Mouse (Mus musculus): Measurements from ENCODE around the gene Ptprt. TPM values are rescaled to one million over a fixed set of nuclear protein-coding genes. Genes with fewer than 3 reads are reported as not detected.
"Not testable (repeated sequence)": the region's sequence is repeated elsewhere in the genome, so short reads cannot be mapped to it uniquely, and the experiment has no call there.

Gene Ptprt
- polyA plus RNA-seq, 1 experiment from 2014 or later: 2.4 TPM

- no peaks in the 10 kb centered on the region for H3K27me3 ChIP-seq (ENCODE audit: control insufficient read depth, insufficient read depth, low read length)
- no peaks in the 10 kb centered on the region for H3K36me3 ChIP-seq (ENCODE audit: control insufficient read depth, insufficient read depth, low read length)
- H3K4me1 ChIP-seq (ENCODE audit: control insufficient read depth, insufficient read depth, low read length): no peaks in the 10 kb centered on the region
- H3K9me3 ChIP-seq (ENCODE audit: control insufficient read depth, low read length): no peaks in the 10 kb centered on the region
- no peak overlapping the region for H3K4me2 ChIP-seq (ENCODE audit: low read depth, severe bottlenecking)
- H3K9ac ChIP-seq (ENCODE audit: low read length): no peak overlapping the region
- H3K27ac ChIP-seq (replicated peaks; ENCODE audit: low read depth, low read length): no peak overlapping the region
- no peak overlapping the region for H3K4me3 ChIP-seq (ENCODE audit: low read depth, low read length)
- DNase-seq (ENCODE audit: low spot score) (no peak), ATAC-seq (ENCODE audit: insufficient number of reproducible peaks, low FRiP score, low TSS enrichment, low read depth) (no peak)
- 89% methylated on average over 7 of the region's 7 CpGs for WGBS
These were observed 1126.8 kb downstream of the Ptprt start for GRCm38 (mm10) chr2:161534151-161534550.

- Histone ChIP-seq H3K4me3 (ENCODE audit: low read depth, low read length) (no peak overlapping the region), H3K27me3 (ENCODE audit: control insufficient read depth, insufficient read depth, low read length) (no peaks in the 10 kb centered on the region), H3K9me3 (ENCODE audit: control insufficient read depth, low read length) (no peaks in the 10 kb centered on the region), H3K27ac (replicated peaks; ENCODE audit: low read depth, low read length) (no peak overlapping the region), H3K9ac (ENCODE audit: low read length) (no peak overlapping the region), H3K4me2 (ENCODE audit: low read depth, severe bottlenecking) (no peak overlapping the region), H3K4me1 (ENCODE audit: control insufficient read depth, insufficient read depth, low read length) (no peaks in the 10 kb centered on the region), H3K36me3 (ENCODE audit: control insufficient read depth, insufficient read depth, low read length) (no peaks in the 10 kb centered on the region)
- WGBS: 79% methylated on average over 1 of the region's 1 CpGs
- ATAC-seq (ENCODE audit: insufficient number of reproducible peaks, low FRiP score, low TSS enrichment, low read depth): no peak
- DNase-seq (ENCODE audit: low spot score): no peak
These were observed 1133.8 kb downstream of the Ptprt start for GRCm38 (mm10) chr2:161527192-161527591.

GRCm38 (mm10) chr2:161519671-161520070 is 1141.3 kb downstream of the Ptprt start:
- no peak for ATAC-seq (ENCODE audit: insufficient number of reproducible peaks, low FRiP score, low TSS enrichment, low read depth)
- no peak for DNase-seq (ENCODE audit: low spot score)
- no peaks in the 10 kb centered on the region for H3K4me1 ChIP-seq (ENCODE audit: control insufficient read depth, insufficient read depth, low read length)
- H3K4me3 ChIP-seq (ENCODE audit: low read depth, low read length): no peak overlapping the region
- WGBS: 78% methylated on average over 2 of the region's 2 CpGs
- H3K36me3 ChIP-seq (ENCODE audit: control insufficient read depth, insufficient read depth, low read length): no peaks in the 10 kb centered on the region
- H3K9ac ChIP-seq (ENCODE audit: low read length): no peak overlapping the region
- H3K4me2 ChIP-seq (ENCODE audit: low read depth, severe bottlenecking): no peak overlapping the region
- no peaks in the 10 kb centered on the region for H3K9me3 ChIP-seq (ENCODE audit: control insufficient read depth, low read length)
- no peak overlapping the region for H3K27ac ChIP-seq (replicated peaks; ENCODE audit: low read depth, low read length)
- H3K27me3 ChIP-seq (ENCODE audit: control insufficient read depth, insufficient read depth, low read length): no peaks in the 10 kb centered on the region

- Histone ChIP-seq H3K4me3 (ENCODE audit: low read depth, low read length) (no peak overlapping the region), H3K27me3 (ENCODE audit: control insufficient read depth, insufficient read depth, low read length) (no peaks in the 10 kb centered on the region), H3K4me2 (ENCODE audit: low read depth, severe bottlenecking) (no peak overlapping the region), H3K27ac (replicated peaks; ENCODE audit: low read depth, low read length) (no peak overlapping the region), H3K9me3 (ENCODE audit: control insufficient read depth, low read length) (no peaks in the 10 kb centered on the region), H3K4me1 (ENCODE audit: control insufficient read depth, insufficient read depth, low read length) (no peaks in the 10 kb centered on the region), H3K9ac (ENCODE audit: low read length) (no peak overlapping the region), H3K36me3 (ENCODE audit: control insufficient read depth, insufficient read depth, low read length) (no peaks in the 10 kb centered on the region)
- no peak for DNase-seq (ENCODE audit: low spot score)
- ATAC-seq (ENCODE audit: insufficient number of reproducible peaks, low FRiP score, low TSS enrichment, low read depth): no peak
- whole genome bisulfite sequencing: 73% methylated on average over 5 of the region's 5 CpGs
These were observed 1144.0 kb downstream of the Ptprt start for GRCm38 (mm10) chr2:161516921-161517320.

GRCm38 (mm10) chr2:161513256-161513655 is 1147.7 kb downstream of the Ptprt start:
- H3K4me3 ChIP-seq (ENCODE audit: low read depth, low read length): no peak overlapping the region
- DNase-seq (ENCODE audit: low spot score) (no peak), ATAC-seq (ENCODE audit: insufficient number of reproducible peaks, low FRiP score, low TSS enrichment, low read depth) (no peak)
- H3K36me3 ChIP-seq (ENCODE audit: control insufficient read depth, insufficient read depth, low read length): no peaks in the 10 kb centered on the region
- no peak overlapping the region for H3K27ac ChIP-seq (replicated peaks; ENCODE audit: low read depth, low read length)
- no peaks in the 10 kb centered on the region for H3K27me3 ChIP-seq (ENCODE audit: control insufficient read depth, insufficient read depth, low read length)
- no peak overlapping the region for H3K9ac ChIP-seq (ENCODE audit: low read length)
- 93% methylated on average over 1 of the region's 1 CpGs for WGBS
- H3K9me3 ChIP-seq (ENCODE audit: control insufficient read depth, low read length): no peaks in the 10 kb centered on the region
- no peak overlapping the region for H3K4me2 ChIP-seq (ENCODE audit: low read depth, severe bottlenecking)
- no peaks in the 10 kb centered on the region for H3K4me1 ChIP-seq (ENCODE audit: control insufficient read depth, insufficient read depth, low read length)

GRCm38 (mm10) chr2:161511880-161512570 is 1148.9 kb downstream of the Ptprt start:
- H3K9ac ChIP-seq (ENCODE audit: low read length); H3K27me3 ChIP-seq (ENCODE audit: control insufficient read depth, insufficient read depth, low read length); H3K4me1 ChIP-seq (ENCODE audit: control insufficient read depth, insufficient read depth, low read length); H3K36me3 ChIP-seq (ENCODE audit: control insufficient read depth, insufficient read depth, low read length); H3K4me3 ChIP-seq (ENCODE audit: low read depth, low read length); H3K4me2 ChIP-seq (ENCODE audit: low read depth, severe bottlenecking); H3K27ac ChIP-seq (replicated peaks; ENCODE audit: low read depth, low read length); H3K9me3 ChIP-seq (ENCODE audit: control insufficient read depth, low read length): not testable (repeated sequence)
- peak; percentile 42 for DNase-seq (ENCODE audit: low spot score)
- WGBS: 18% methylated on average over 5 of the region's 15 CpGs
- peak; percentile 80 for ATAC-seq (ENCODE audit: insufficient number of reproducible peaks, low FRiP score, low TSS enrichment, low read depth)

GRCm38 (mm10) chr2:161511101-161511759 is 1149.7 kb downstream of the Ptprt start:
- Histone ChIP-seq H3K9ac (ENCODE audit: low read length) (peak overlapping the region; percentile 65), H3K27me3 (ENCODE audit: control insufficient read depth, insufficient read depth, low read length) (no peaks in the 10 kb centered on the region), H3K4me2 (ENCODE audit: low read depth, severe bottlenecking) (peak overlapping the region; percentile 60), H3K4me3 (ENCODE audit: low read depth, low read length) (peak overlapping the region; percentile 38), H3K27ac (replicated peaks; ENCODE audit: low read depth, low read length) (no peak overlapping the region), H3K9me3 (ENCODE audit: control insufficient read depth, low read length) (no peaks in the 10 kb centered on the region), H3K4me1 (ENCODE audit: control insufficient read depth, insufficient read depth, low read length) (no peaks in the 10 kb centered on the region), H3K36me3 (ENCODE audit: control insufficient read depth, insufficient read depth, low read length) (no peaks in the 10 kb centered on the region)
- ATAC-seq (ENCODE audit: insufficient number of reproducible peaks, low FRiP score, low TSS enrichment, low read depth) (no peak), DNase-seq (ENCODE audit: low spot score) (no peak)
- WGBS: 34% methylated on average over 8 of the region's 8 CpGs

- no peaks in the 10 kb centered on the region for H3K36me3 ChIP-seq (ENCODE audit: control insufficient read depth, insufficient read depth, low read length)
- peak overlapping the region; percentile 35; the same call in 1 of the 2 replicates for H3K9ac ChIP-seq (ENCODE audit: low read length)
- WGBS: 9% methylated on average over 13 of the region's 13 CpGs
- peak; percentile 32 for DNase-seq (ENCODE audit: low spot score)
- no peak overlapping the region for H3K27ac ChIP-seq (replicated peaks; ENCODE audit: low read depth, low read length)
- H3K27me3 ChIP-seq (ENCODE audit: control insufficient read depth, insufficient read depth, low read length): no peaks in the 10 kb centered on the region
- no peaks in the 10 kb centered on the region for H3K9me3 ChIP-seq (ENCODE audit: control insufficient read depth, low read length)
- peak overlapping the region; percentile 15; the same call in 1 of the 2 replicates for H3K4me3 ChIP-seq (ENCODE audit: low read depth, low read length)
- ATAC-seq (ENCODE audit: insufficient number of reproducible peaks, low FRiP score, low TSS enrichment, low read depth): no peak
- H3K4me1 ChIP-seq (ENCODE audit: control insufficient read depth, insufficient read depth, low read length): no peaks in the 10 kb centered on the region
- peak overlapping the region; percentile 54 for H3K4me2 ChIP-seq (ENCODE audit: low read depth, severe bottlenecking)
These were observed 1161.6 kb downstream of the Ptprt start for GRCm38 (mm10) chr2:161499097-161499899.
